Mouse (Mus musculus): ENCODE measurements around the gene Defb23.

The Defb23 gene

DNA sequence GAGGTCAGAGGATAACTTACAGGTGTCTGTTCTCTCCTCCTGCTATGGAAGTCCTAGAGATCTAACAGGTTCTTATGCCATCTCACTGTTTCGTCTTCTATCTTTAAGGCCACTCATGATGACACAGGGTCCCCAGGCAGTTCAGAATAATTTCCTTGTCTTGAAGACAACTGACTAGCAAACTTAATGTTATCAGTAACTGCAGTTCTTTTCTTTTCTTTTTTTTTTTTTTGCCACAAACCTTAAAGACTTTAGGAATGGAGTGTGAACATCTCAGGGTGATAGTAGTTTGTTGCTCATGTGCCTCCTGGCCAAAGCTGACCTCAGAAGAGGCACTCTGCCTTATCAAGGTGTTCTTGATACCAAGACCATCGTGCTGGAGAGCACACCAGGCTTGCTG lies 17.8 kb downstream of the Defb23 start:
- ChIA-PET POLR2A (interaction anchor here in 2 of 4 experiments (0.6 kb wide), 2 partner anchors 51 to 161 kb away, joined by 4 to 13 read pairs; no protein-coding TSS in a partner anchor), CTCF (interaction anchor here in 3 of 4 experiments (0.6 to 1.3 kb wide), 5 partner anchors 9 to 846 kb away, joined by 3 to 34 read pairs (median 5); no protein-coding TSS in a partner anchor)

DNA sequence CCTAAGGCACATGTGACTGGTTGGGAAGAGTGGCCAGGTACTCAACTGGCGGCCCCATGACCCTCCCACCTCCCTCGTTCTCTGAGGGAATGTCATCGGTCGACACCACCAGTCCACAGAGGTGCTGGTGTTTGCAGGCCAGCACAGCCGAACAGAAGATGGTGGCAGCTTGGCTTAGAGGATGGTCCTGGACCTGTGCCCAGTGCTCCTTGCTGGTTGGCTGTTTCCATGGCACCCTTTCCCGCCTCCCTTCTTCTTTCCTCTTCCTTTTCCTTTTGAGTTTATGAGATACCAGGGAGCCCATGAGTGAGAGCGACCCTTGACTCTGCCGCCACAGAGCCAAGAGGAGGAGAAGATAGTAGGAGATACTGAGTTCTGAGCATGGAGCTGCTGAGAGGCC lies 21.1 kb downstream of the Defb23 start:
- ChIA-PET POLR2A (interaction anchor here in 1 of 4 experiments (1.4 to 1.6 kb wide), 2 partner anchors 62 to 93 kb away, joined by 3 to 4 read pairs; no protein-coding TSS in a partner anchor), CTCF (no interaction called here)

DNA sequence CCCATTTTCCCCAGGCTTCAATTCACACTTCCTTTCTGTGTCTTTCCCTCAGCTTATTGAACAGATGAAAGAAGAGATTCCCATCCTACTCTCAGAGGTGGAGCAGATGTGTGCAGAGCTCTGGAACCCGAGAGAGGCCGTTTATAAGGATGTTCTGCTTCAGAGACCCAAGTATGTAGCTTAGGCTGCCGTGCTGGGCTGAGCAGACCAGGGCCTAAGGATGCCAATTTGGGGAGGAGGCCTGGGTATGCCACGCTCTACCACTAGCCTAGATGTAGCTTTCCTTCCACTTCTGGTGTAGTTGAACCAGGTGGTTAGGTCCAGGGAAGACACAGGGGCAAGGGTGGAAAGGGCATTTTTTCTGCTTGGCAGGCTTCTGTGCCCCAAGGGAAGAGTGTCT lies 22.1 kb downstream of the Defb23 start:
- ChIA-PET POLR2A (interaction anchor here in 1 of 4 experiments (0.7 to 1.6 kb wide), 2 partner anchors 60 to 61 kb away, joined by 3 read pairs; no protein-coding TSS in a partner anchor), CTCF (interaction anchor here in 1 of 4 experiments (0.7 kb wide), 1 partner anchor 24 kb away, joined by 3 read pairs; no protein-coding TSS in a partner anchor)

DNA sequence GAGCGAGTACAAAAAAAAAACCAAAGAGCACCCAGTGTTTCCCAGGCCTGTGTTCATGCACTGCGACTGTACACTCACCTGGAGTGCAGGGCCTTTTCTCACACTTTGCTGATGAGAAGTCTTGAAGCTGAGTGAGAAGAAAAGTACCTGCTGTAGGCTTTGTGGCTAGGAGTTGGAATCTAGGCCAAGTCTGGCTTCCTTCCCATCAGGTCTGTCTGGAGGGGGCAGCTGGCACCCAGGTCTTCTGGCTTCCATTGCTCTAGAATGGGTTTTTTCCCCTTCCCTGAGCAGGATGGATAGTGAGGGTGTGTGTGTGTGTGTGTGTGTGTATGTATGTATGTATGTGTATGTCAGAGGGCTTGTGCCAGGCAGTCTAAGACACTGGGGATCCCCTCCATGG lies 24.6 kb downstream of the Defb23 start:
- POLR2A ChIA-PET = interaction anchor here in 2 of 4 experiments (0.6 to 1.4 kb wide), 3 partner anchors 10 to 71 kb away, joined by 3 to 4 read pairs (median 4); no protein-coding TSS in a partner anchor
- CTCF ChIA-PET = interaction anchor here in 3 of 4 experiments (0.7 to 2.9 kb wide), 5 partner anchors 19 to 105 kb away, joined by 3 to 9 read pairs (median 3); no protein-coding TSS in a partner anchor

DNA sequence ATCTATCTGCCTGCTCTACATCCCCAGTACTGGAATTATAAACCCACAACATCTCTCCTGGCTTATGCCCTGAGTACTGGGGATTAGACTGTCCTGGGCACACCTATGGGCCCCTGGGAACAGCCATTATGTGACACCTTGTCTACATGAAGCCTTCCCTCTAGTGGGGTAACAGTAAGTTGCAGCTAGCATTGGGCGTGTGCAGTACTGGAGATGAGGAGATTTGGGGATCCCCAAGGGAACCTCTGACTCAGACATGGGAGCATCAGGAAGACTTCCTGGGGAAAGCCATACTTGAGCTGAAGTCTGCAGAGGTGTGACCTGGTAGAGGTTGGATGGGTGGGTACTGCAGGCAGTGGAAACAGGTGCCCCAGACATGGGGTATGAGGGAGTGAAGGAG lies 25.5 kb downstream of the Defb23 start:
- POLR2A ChIA-PET = no interaction called here
- CTCF ChIA-PET = interaction anchor here in 3 of 4 experiments (0.6 to 2.9 kb wide), 6 partner anchors 18 to 106 kb away, joined by 3 to 9 read pairs (median 3); no protein-coding TSS in a partner anchor

DNA sequence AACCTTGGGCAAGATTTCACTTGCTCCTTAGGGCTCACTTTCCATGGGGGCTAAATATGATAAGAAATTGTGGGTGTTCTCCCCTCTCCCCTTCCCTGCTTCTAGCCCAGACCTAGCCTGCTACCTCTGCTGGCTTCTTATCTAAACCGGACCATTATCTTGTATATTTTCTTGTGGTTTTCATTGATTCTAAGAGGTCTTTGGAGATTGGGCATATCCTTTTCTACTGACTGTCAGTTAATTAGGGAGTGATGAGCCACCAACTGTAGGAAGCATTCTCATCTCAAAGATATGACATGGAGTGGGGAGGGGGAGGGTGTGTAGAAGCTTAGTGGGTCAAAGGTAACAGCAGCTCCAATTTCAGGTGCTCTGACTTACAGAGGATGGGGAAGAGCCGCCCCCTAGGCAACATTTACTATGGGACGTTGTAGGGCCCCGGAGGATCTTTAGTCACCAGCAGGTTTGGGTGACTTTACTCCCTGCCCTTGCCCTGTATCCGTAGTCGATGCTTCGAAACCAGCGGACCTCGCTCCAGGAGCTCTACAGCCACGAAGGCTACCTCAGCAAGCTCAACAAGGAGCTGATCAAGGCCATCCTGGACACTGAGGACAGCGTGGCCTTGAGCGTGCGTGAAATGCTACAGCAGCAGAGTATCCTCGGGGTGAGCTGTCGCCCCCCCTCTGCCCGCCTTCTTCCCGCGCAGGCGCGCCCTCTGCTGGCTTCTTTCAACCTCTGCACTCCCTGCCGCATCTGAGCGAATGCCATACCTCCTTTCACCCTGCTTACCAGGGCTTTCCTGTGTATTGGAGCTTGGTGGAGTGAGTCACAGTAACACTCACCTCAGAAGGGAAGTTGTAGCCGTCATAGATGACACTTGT lies 27.2 kb downstream of the Defb23 start:
- CTCF ChIA-PET = interaction anchor here (0.5 to 3.2 kb wide), 52 partner anchors 8 to 650 kb away, joined by 3 to 59 read pairs (median 4); partner anchors contain the start of genes Nrsn2 (in 1 of the 4), Rbck1 (in 1 of the 4) and Trib3 (in 1 of the 4)
- POLR2A ChIA-PET = interaction anchor here in 3 of 4 experiments (0.5 to 2.2 kb wide), 18 partner anchors 11 to 467 kb away, joined by 3 to 15 read pairs (median 3); partner anchors contain the start of genes Sox12 (in 1 of the 3) and Trib3 (in 1 of the 3)

GRCm38 (mm10) chr2:152436405-152436901 lies 28.0 kb downstream of the Defb23 start:
- CTCF ChIA-PET = interaction anchor here (0.5 to 3.2 kb wide), 15 partner anchors 9 to 349 kb away, joined by 3 to 59 read pairs (median 5); no protein-coding TSS in a partner anchor
- POLR2A ChIA-PET = interaction anchor here in 3 of 4 experiments (0.6 to 2.2 kb wide), 10 partner anchors 12 to 203 kb away, joined by 3 to 15 read pairs (median 6); no protein-coding TSS in a partner anchor

DNA sequence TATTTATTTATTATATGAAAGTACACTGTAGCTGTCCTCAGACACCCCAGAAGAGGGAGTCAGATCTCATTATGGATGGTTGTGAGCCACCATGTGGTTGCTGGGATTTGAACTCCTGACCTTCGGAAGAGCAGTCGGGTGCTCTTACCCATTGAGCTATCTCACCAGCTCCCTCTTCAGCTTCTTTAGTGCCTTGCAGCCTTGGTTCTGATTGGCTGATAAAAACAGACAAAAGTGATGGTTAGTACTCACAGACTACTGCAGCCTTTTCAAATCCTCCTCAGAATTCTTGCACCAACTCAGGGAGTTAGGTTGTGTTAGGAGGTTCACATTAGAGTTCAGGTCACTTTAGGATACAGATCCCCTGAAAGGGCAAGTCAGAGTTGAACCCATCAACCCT lies 35.9 kb downstream of the Defb23 start:
- CTCF ChIA-PET = interaction anchor here in 3 of 4 experiments (0.6 to 2.0 kb wide), 10 partner anchors 9 to 112 kb away, joined by 3 to 9 read pairs (median 4); partner anchors contain the start of gene Defb29 (in 1 of the 3)
- POLR2A ChIA-PET = interaction anchor here in 2 of 4 experiments (0.8 to 1.7 kb wide), 3 partner anchors 10 to 65 kb away, joined by 3 to 5 read pairs (median 4); no protein-coding TSS in a partner anchor

DNA sequence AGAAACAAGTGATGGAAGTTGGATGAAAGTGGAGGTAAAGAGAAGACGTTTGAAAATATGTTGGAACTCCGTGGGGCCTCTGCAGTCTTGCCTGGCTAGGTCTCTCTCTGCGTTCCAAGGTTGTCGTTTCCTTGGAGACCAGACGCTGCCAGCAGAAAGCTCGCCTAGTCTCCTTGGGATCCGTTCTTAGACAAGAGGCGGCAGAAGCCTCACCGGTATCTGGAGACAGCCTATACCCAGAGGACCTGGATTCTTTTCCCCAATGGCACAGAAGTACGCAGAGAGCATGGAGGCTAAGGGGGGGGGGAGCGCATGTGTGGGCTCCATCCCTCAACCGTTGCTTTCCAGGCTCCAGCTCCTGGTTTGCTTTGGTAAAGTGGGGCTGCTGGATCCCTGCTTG lies 36.9 kb downstream of the Defb23 start:
- POLR2A ChIA-PET = interaction anchor here in 2 of 4 experiments (0.7 to 1.7 kb wide), 3 partner anchors 10 to 17 kb away, joined by 3 to 5 read pairs (median 3); no protein-coding TSS in a partner anchor

DNA sequence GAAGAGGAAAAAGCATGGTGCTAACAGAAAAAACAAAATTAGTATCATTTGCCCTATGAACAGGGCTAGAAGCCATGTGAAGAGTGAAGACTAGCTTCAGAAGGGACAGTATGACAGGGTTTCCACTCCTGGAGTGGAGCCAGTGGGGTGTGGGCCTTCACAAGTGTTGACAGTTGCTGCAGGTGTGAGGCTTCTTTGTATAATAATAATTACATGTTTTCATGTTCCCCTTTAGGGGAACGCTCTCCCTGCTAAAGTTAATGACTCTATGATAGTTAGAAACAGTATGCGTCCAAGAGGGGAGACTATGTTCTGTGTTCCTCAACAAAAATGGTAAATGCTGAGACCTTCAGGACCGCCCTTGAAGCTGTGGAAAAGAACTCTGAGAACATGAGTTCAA lies 48.6 kb downstream of the Defb23 start:
- POLR2A ChIA-PET = interaction anchor here in 2 of 4 experiments (1.1 to 10.6 kb wide), 4 partner anchors 21 to 72 kb away, joined by 3 to 102 read pairs (median 6); partner anchors contain the start of genes Sox12 (in 1 of the 2) and Trib3 (in 1 of the 2)
- CTCF ChIA-PET = interaction anchor here in 2 of 4 experiments (0.7 to 0.9 kb wide), 2 partner anchors 23 to 520 kb away, joined by 3 read pairs; no protein-coding TSS in a partner anchor

More for the DNA sequence above, 36.9 kb downstream of the Defb23 start:
- CTCF ChIA-PET = interaction anchor here in 3 of 4 experiments (1.2 to 1.7 kb wide), 4 partner anchors 10 to 34 kb away, joined by 3 to 7 read pairs (median 4); no protein-coding TSS in a partner anchor

DNA sequence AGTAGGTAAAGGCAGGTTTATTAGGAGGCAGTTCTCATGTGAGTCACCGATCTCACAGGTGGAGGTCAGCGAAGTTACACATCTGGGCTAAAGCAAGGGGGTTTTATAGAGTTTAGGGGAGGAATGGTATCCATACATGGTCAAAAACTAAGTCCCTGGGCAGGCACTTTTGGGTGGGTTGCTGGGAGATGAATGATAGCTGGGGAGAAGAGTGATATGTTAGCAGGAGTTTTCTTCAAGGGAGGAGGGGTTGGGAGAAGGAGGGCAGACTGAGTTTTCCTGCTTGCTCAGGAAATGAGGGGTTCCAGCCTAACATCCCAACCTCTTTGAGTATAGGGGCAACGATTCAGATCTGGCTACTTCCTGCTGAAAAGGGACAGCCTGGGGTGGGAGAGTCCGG lies 49.1 kb downstream of the Defb23 start, which contains the start of gene 6820408C15Rik:
Gene 6820408C15Rik, plus strand, starts transcription at position 301 of the 400 bp plus-strand sequence.
- ChIA-PET CTCF (no interaction called here), POLR2A (interaction anchor here in 2 of 4 experiments (1.6 to 10.6 kb wide), 3 partner anchors 21 to 65 kb away, joined by 3 to 102 read pairs (median 9); partner anchors contain the start of gene Sox12 (in 1 of the 2))

GRCm38 (mm10) chr2:152414591-152415165 lies 49.7 kb downstream of the Defb23 start, which contains the start of gene Zcchc3:
TSS of gene Zcchc3 (minus strand) at chr2:152415027.
- ChIA-PET CTCF (interaction anchor here in 1 of 4 experiments (1.3 kb wide), 1 partner anchor 14 kb away, joined by 3 read pairs; no protein-coding TSS in a partner anchor), POLR2A (interaction anchor here in 3 of 4 experiments (0.5 to 10.6 kb wide), 14 partner anchors 9 to 317 kb away, joined by 3 to 102 read pairs (median 3); partner anchors contain the start of genes Sox12 (in 1 of the 3) and Trib3 (in 1 of the 3))

- CTCF ChIA-PET = interaction anchor here in 1 of 4 experiments (0.6 to 1.3 kb wide), 2 partner anchors 14 to 671 kb away, joined by 3 to 4 read pairs; no protein-coding TSS in a partner anchor
- POLR2A ChIA-PET = interaction anchor here in 3 of 4 experiments (0.6 to 10.6 kb wide), 15 partner anchors 9 to 198 kb away, joined by 3 to 102 read pairs (median 3); partner anchors contain the start of genes Trib3 (in 2 of the 3) and Sox12 (in 1 of the 3)
Measured at GRCm38 (mm10) chr2:152413765-152414584, 50.4 kb downstream of the Defb23 start.

GRCm38 (mm10) chr2:152413158-152413764 lies 51.2 kb downstream of the Defb23 start:
- ChIA-PET CTCF (interaction anchor here in 3 of 4 experiments (0.6 to 1.3 kb wide), 5 partner anchors 15 to 671 kb away, joined by 3 to 4 read pairs (median 3); partner anchors contain the start of gene Sox12 (in 1 of the 3)), POLR2A (interaction anchor here in 3 of 4 experiments (0.6 to 10.6 kb wide), 16 partner anchors 10 to 199 kb away, joined by 3 to 102 read pairs (median 4); partner anchors contain the start of genes Trib3 (in 2 of the 3) and Sox12 (in 1 of the 3))

- CTCF ChIA-PET = interaction anchor here in 3 of 4 experiments (0.6 to 1.0 kb wide), 3 partner anchors 15 to 355 kb away, joined by 3 read pairs; partner anchors contain the start of gene Sox12 (in 1 of the 3)
- POLR2A ChIA-PET = interaction anchor here (0.6 to 10.6 kb wide), 15 partner anchors 10 to 199 kb away, joined by 3 to 102 read pairs (median 9); partner anchors contain the start of genes Trib3 (in 2 of the 4) and Sox12 (in 1 of the 4)
Measured at GRCm38 (mm10) chr2:152412526-152413157, 51.8 kb downstream of the Defb23 start.
